Mouse (Mus musculus) MEL (cell line): ENCODE data around the gene Serpinh1. TPM values are rescaled to one million over a fixed set of nuclear protein-coding genes. Genes with fewer than 3 reads are reported as not detected.

Experiments
- DNase-seq: peaks from one replicate; pipeline ENCODE4 v3.0.0; 2011; ENCODE audit warnings: low read depth, low spot score
- H3K27ac ChIP-seq: 2 replicates; pipeline ENCODE4 v1.5.1; 2012; ENCODE audit warnings: low read depth, mild to moderate bottlenecking, control low read depth, low read length, moderate library complexity; ENCODE audit not compliant: control insufficient read depth
- H3K27me3 ChIP-seq, 2 experiments: fragments of 150-350 bp in 1 of 2; sonication (generic) in 1 of 2; 2 replicates each; pipeline ENCODE4 v1.6.1; 2012; ENCODE audit warnings: low read length in 2 of 2, mild to moderate bottlenecking in 2 of 2, improper control_type of control experiment in 1 of 2, moderate library complexity in 1 of 2; ENCODE audit not compliant: insufficient read depth in 2 of 2, control insufficient read depth in 1 of 2
- H3K36me3 ChIP-seq, 2 experiments: 2 replicates each; pipeline ENCODE4 v1.6.1; 2012 to 2014; ENCODE audit warnings: low read length in 2 of 2, improper control_type of control experiment in 1 of 2, inconsistent platforms in 1 of 2, mild to moderate bottlenecking in 1 of 2; ENCODE audit not compliant: insufficient read depth in 2 of 2, control insufficient read depth in 1 of 2
- H3K4me1 ChIP-seq, 2 experiments: fragments of 150-350 bp in 1 of 2; sonication (generic) in 1 of 2; 2 replicates each; pipeline ENCODE4 v1.6.1; 2012; ENCODE audit warnings: low read length in 2 of 2, improper control_type of control experiment in 1 of 2, mild to moderate bottlenecking in 1 of 2; ENCODE audit not compliant: insufficient read depth in 2 of 2, control insufficient read depth in 1 of 2
- H3K4me3 ChIP-seq, 2 experiments: fragments of 150-350 bp in 1 of 2; sonication (generic) in 1 of 2; 2 replicates each; pipeline ENCODE4 v1.5.1; 2012; ENCODE audit warnings: low read depth in 2 of 2, low read length in 2 of 2, mild to moderate bottlenecking in 2 of 2, moderate library complexity in 2 of 2, control low read depth in 1 of 2, improper control_type of control experiment in 1 of 2; ENCODE audit not compliant: control insufficient read depth in 1 of 2, insufficient read depth in 1 of 2
- H3K79me2 ChIP-seq: 2 replicates; pipeline ENCODE4 v1.6.1; 2012; ENCODE audit warnings: mild to moderate bottlenecking, low read length, moderate library complexity; ENCODE audit not compliant: control insufficient read depth, poor library complexity, insufficient read depth
- H3K9ac ChIP-seq: 2 replicates; pipeline ENCODE4 v1.6.1; 2012; ENCODE audit warnings: low read depth, mild to moderate bottlenecking, control low read depth, low read length, moderate library complexity; ENCODE audit not compliant: control insufficient read depth, poor library complexity, severe bottlenecking
- H3K9me3 ChIP-seq: fragments of 150-350 bp; sonication (generic); replicated peaks from 2 replicates; pipeline ENCODE4 v1.6.1; 2012; ENCODE audit warnings: mild to moderate bottlenecking, low read length, improper control_type of control experiment, moderate library complexity; ENCODE audit not compliant: insufficient read depth
- EP300 ChIP-seq, 2 experiments: IDR thresholded peaks; 2 replicates each; pipeline ENCODE4 v1.6.1; 2011; ENCODE audit warnings: improper control_type of control experiment in 2 of 2, low read length in 2 of 2, low read depth in 1 of 2, mild to moderate bottlenecking in 1 of 2
- ETS1 ChIP-seq: IDR thresholded peaks from 2 replicates; pipeline ENCODE4 v1.6.1; 2012; ENCODE audit warnings: low read depth, mild to moderate bottlenecking, inconsistent platforms, low read length, improper control_type of control experiment, moderate library complexity
- GABPA ChIP-seq: IDR thresholded peaks from 2 replicates; pipeline ENCODE4 v1.6.1; 2012; ENCODE audit warnings: low read depth, mild to moderate bottlenecking, inconsistent platforms, low read length, improper control_type of control experiment, moderate library complexity
- JUND ChIP-seq: IDR thresholded peaks from 2 replicates; pipeline ENCODE4 v1.6.1; 2011; ENCODE audit warnings: low read depth, mild to moderate bottlenecking, improper control_type of control experiment, low read length
- MAFK ChIP-seq: IDR thresholded peaks from 2 replicates; pipeline ENCODE4 v1.6.1; 2011; ENCODE audit warnings: low read depth, mild to moderate bottlenecking, low read length, improper control_type of control experiment, borderline replicate concordance
- MAZ ChIP-seq: IDR thresholded peaks from 2 replicates; pipeline ENCODE4 v1.6.1; 2012; ENCODE audit warnings: low read depth, mild to moderate bottlenecking, inconsistent platforms, low read length, improper control_type of control experiment
- MXI1 ChIP-seq: IDR thresholded peaks from 2 replicates; pipeline ENCODE4 v1.6.1; 2011; ENCODE audit warnings: mild to moderate bottlenecking, low read depth, low read length, improper control_type of control experiment
- NRF1 ChIP-seq: IDR thresholded peaks from 2 replicates; pipeline ENCODE4 v1.6.1; 2014; ENCODE audit warnings: low read depth, mild to moderate bottlenecking, inconsistent platforms, low read length, improper control_type of control experiment, moderate library complexity; ENCODE audit not compliant: poor library complexity, insufficient read depth, severe bottlenecking
- ZC3H11A ChIP-seq: IDR thresholded peaks from 2 replicates; pipeline ENCODE4 v1.6.1; 2012; ENCODE audit warnings: low read depth, mild to moderate bottlenecking, inconsistent platforms, low read length, improper control_type of control experiment
- ZNF384 ChIP-seq: IDR thresholded peaks from 2 replicates; pipeline ENCODE4 v1.6.1; 2012; ENCODE audit warnings: low read depth, mild to moderate bottlenecking, inconsistent platforms, low read length, improper control_type of control experiment
- polyA plus RNA-seq, 2 experiments: library from polyadenylated mRNA; stranded (reverse) in 1 of 2; unstranded in 1 of 2; fragments of >175 nt in 1 of 2; fragments of >200 nt in 1 of 2; gene quantifications; 2 replicates each; pipeline versions ENCODE4 v1.2.1 to v1.2.4; 2012; ENCODE audit warnings: low replicate concordance in 2 of 2, low read depth in 1 of 2; ENCODE audit not compliant: insufficient read length in 2 of 2, insufficient read depth in 1 of 2, missing spikeins in 1 of 2
- total RNA-seq: library from RNA; depleted of rRNA; stranded (reverse); fragments of 300-350 nt; gene quantifications from 2 replicates; pipeline ENCODE4 v1.2.3, GENCODE M21; 2012; rRNA removed

Serpinh1 gene
- total and polyA plus RNA-seq, 3 experiments: not detected

- Histone ChIP-seq H3K4me3 (no peak overlapping the region), H3K79me2 (no peaks in the 10 kb centered on the region), H3K27ac (no peak overlapping the region), H3K27me3 (peaks cover 6 to 8% of the 10 kb centered on the region in 2 experiments; a peak in 3 of 4 replicates), H3K4me1 (no peaks in the 10 kb centered on the region), H3K9ac (no peak overlapping the region), H3K36me3 (no peaks in the 10 kb centered on the region), H3K9me3 (no peaks in the 10 kb centered on the region)
- no peak for DNase-seq
- TF ChIP-seq NRF1 (no peak), MXI1 (no peak), GABPA (no peak), MAZ (no peak), ZC3H11A (no peak), ETS1 (no peak), MAFK (no peak), ZNF384 (no peak), EP300 (IDR thresholded peaks at IDR 0.05; ENCODE audit: low read depth in 1 of 2, low read length in 2 of 2) (no peak), JUND (no peak)
Measured at GRCm38 (mm10) chr7:99300650-99301175, 52.3 kb downstream of the Serpinh1 start.

Other genes with a start within 250 kb of the Serpinh1 start
- 14.1 and 15.0 TPM in 2 replicates for gene Uvrag, start 212.1 kb downstream of the Serpinh1 start, total RNA-seq
- 10 to 100 TPM in 1 of 2 experiments, not detected in 1; 19.5 TPM for gene Uvrag, start 212.1 kb downstream of the Serpinh1 start, polyA plus RNA-seq
- gene Dgat2, start 170.5 kb downstream of the Serpinh1 start, total RNA-seq: 4.1 and 4.5 TPM in 2 replicates
- 1 to 10 TPM in 1 of 2 experiments, not detected in 1; 7.7 TPM for gene Dgat2, start 170.5 kb downstream of the Serpinh1 start, polyA plus RNA-seq
- not detected in 2 replicates for gene Mogat2, start 114.6 kb downstream of the Serpinh1 start, total RNA-seq
- under 1 TPM in 1 of 2 experiments, not detected in 1; 0.13 TPM for gene Mogat2, start 114.6 kb downstream of the Serpinh1 start, polyA plus RNA-seq
- gene Map6, start 85.8 kb downstream of the Serpinh1 start, total RNA-seq: not detected in 2 replicates
- not detected for gene Map6, start 85.8 kb downstream of the Serpinh1 start, polyA plus RNA-seq
- gene Gdpd5, start 28.2 kb upstream of the Serpinh1 start, total RNA-seq: 0.15 and 0.23 TPM in 2 replicates
- under 1 TPM in 1 of 2 experiments, not detected in 1; 0.26 TPM for gene Gdpd5, start 28.2 kb upstream of the Serpinh1 start, polyA plus RNA-seq
- not detected in 2 replicates for gene Klhl35, start 112.8 kb upstream of the Serpinh1 start, total RNA-seq
- gene Klhl35, start 112.8 kb upstream of the Serpinh1 start, polyA plus RNA-seq: under 1 TPM in 1 of 2 experiments, not detected in 1; 0.04 TPM
- gene Rps3, start 130.5 kb upstream of the Serpinh1 start, total RNA-seq: 2,066 and 2,287 TPM in 2 replicates
- 1,000 to 10,000 TPM in 1 of 2 experiments, 100 to 1,000 TPM in 1; 157 to 1,899 TPM for gene Rps3, start 130.5 kb upstream of the Serpinh1 start, polyA plus RNA-seq
- gene Arrb1, start 182.2 kb upstream of the Serpinh1 start, total RNA-seq: 44.3 and 62.7 TPM in 2 replicates
- gene Arrb1, start 182.2 kb upstream of the Serpinh1 start, polyA plus RNA-seq: 10 to 100 TPM; 27.0 to 67.7 TPM